Mouse (Mus musculus): ENCODE results near the gene Mapk9. TPM values are rescaled to one million over a fixed set of nuclear protein-coding genes. Genes with fewer than 3 reads are reported as not detected.

The Mapk9 gene
- polyA plus RNA-seq, 1 experiment = 11.9 TPM

- WGBS = 65% methylated on average over 8 of the region's 8 CpGs
These were observed 35.4 kb upstream of the Mapk9 start for GRCm38 (mm10) chr11:49811099-49811541.

GRCm38 (mm10) chr11:49811879-49812278 is 34.7 kb upstream of the Mapk9 start:
- Histone ChIP-seq H3K36me3 (ENCODE audit: control insufficient read depth, insufficient read depth, low read length) (no peaks in the 10 kb centered on the region; the same call in 1 of the 2 replicates), H3K27ac (ENCODE audit: insufficient read depth, low read length) (no peak overlapping the region), H3K27me3 (ENCODE audit: control insufficient read depth, insufficient read depth, low read length) (no peaks in the 10 kb centered on the region), H3K4me1 (ENCODE audit: control insufficient read depth, insufficient read depth, insufficient read length) (peaks cover 3% of the 10 kb centered on the region; the same call in 1 of the 2 replicates), H3K4me3 (ENCODE audit: extremely low read depth, insufficient read depth, insufficient read length) (no peak overlapping the region)
- WGBS = 41% methylated on average over 8 of the region's 8 CpGs
- peak in 1 of 2 experiments; percentile 26 for DNase-seq (ENCODE audit: low read depth in 1 of 2, low spot score in 2 of 2)
- TF ChIP-seq POLR2A (IDR thresholded peaks at IDR 0.05; ENCODE audit: low read depth, low read length) = no peak
- TF ChIP-seq CTCF (IDR thresholded peaks at IDR 0.05; ENCODE audit: extremely low read depth, insufficient read depth, insufficient read length, insufficient replicate concordance) = no peak

More at GRCm38 (mm10) chr11:49811099-49811541, 35.4 kb upstream of the Mapk9 start:
- no peak for DNase-seq (ENCODE audit: low read depth in 1 of 2, low spot score in 2 of 2)
- TF ChIP-seq POLR2A (IDR thresholded peaks at IDR 0.05; ENCODE audit: low read depth, low read length) = no peak
- TF ChIP-seq CTCF (IDR thresholded peaks at IDR 0.05; ENCODE audit: extremely low read depth, insufficient read depth, insufficient read length, insufficient replicate concordance) = no peak
- Histone ChIP-seq H3K36me3 (ENCODE audit: control insufficient read depth, insufficient read depth, low read length) (no peaks in the 10 kb centered on the region), H3K4me3 (ENCODE audit: extremely low read depth, insufficient read depth, insufficient read length) (no peak overlapping the region), H3K27me3 (ENCODE audit: control insufficient read depth, insufficient read depth, low read length) (no peaks in the 10 kb centered on the region), H3K4me1 (ENCODE audit: control insufficient read depth, insufficient read depth, insufficient read length) (peaks cover 3% of the 10 kb centered on the region; the same call in 1 of the 2 replicates), H3K27ac (ENCODE audit: insufficient read depth, low read length) (no peak overlapping the region)

- Histone ChIP-seq H3K4me3 (ENCODE audit: extremely low read depth, insufficient read depth, insufficient read length) (no peak overlapping the region), H3K36me3 (ENCODE audit: control insufficient read depth, insufficient read depth, low read length) (no peaks in the 10 kb centered on the region; the same call in 1 of the 2 replicates), H3K27me3 (ENCODE audit: control insufficient read depth, insufficient read depth, low read length) (no peaks in the 10 kb centered on the region), H3K4me1 (ENCODE audit: control insufficient read depth, insufficient read depth, insufficient read length) (no peaks in the 10 kb centered on the region), H3K27ac (ENCODE audit: insufficient read depth, low read length) (no peak overlapping the region)
- TF ChIP-seq CTCF (IDR thresholded peaks at IDR 0.05; ENCODE audit: extremely low read depth, insufficient read depth, insufficient read length, insufficient replicate concordance) (no peak), POLR2A (IDR thresholded peaks at IDR 0.05; ENCODE audit: low read depth, low read length) (no peak)
- WGBS = 90% methylated on average over 15 of the region's 15 CpGs
- DNase-seq (ENCODE audit: low read depth in 1 of 2, low spot score in 2 of 2) = no peak
These were observed 27.5 kb upstream of the Mapk9 start for GRCm38 (mm10) chr11:49818869-49819566.

- H3K4me3 ChIP-seq (ENCODE audit: extremely low read depth, insufficient read depth, insufficient read length) = no peak overlapping the region
- H3K4me1 ChIP-seq (ENCODE audit: control insufficient read depth, insufficient read depth, insufficient read length) = no peaks in the 10 kb centered on the region
- no peaks in the 10 kb centered on the region for H3K27me3 ChIP-seq (ENCODE audit: control insufficient read depth, insufficient read depth, low read length)
- DNase-seq (ENCODE audit: low read depth in 1 of 2, low spot score in 2 of 2) = no peak
- H3K36me3 ChIP-seq (ENCODE audit: control insufficient read depth, insufficient read depth, low read length) = no peaks in the 10 kb centered on the region; the same call in 1 of the 2 replicates
- 88% methylated on average over 7 of the region's 7 CpGs for WGBS
- no peak overlapping the region for H3K27ac ChIP-seq (ENCODE audit: insufficient read depth, low read length)
- no peak for TF ChIP-seq POLR2A (IDR thresholded peaks at IDR 0.05; ENCODE audit: low read depth, low read length)
These were observed 26.9 kb upstream of the Mapk9 start for GRCm38 (mm10) chr11:49819676-49820075.

GRCm38 (mm10) chr11:49820928-49821327 is 25.6 kb upstream of the Mapk9 start:
- Histone ChIP-seq H3K36me3 (ENCODE audit: control insufficient read depth, insufficient read depth, low read length) (no peaks in the 10 kb centered on the region; the same call in 1 of the 2 replicates), H3K27ac (ENCODE audit: insufficient read depth, low read length) (no peak overlapping the region), H3K4me3 (ENCODE audit: extremely low read depth, insufficient read depth, insufficient read length) (no peak overlapping the region), H3K27me3 (ENCODE audit: control insufficient read depth, insufficient read depth, low read length) (no peaks in the 10 kb centered on the region), H3K4me1 (ENCODE audit: control insufficient read depth, insufficient read depth, insufficient read length) (no peaks in the 10 kb centered on the region)
- DNase-seq (ENCODE audit: low read depth in 1 of 2, low spot score in 2 of 2) = no peak
- no peak for TF ChIP-seq POLR2A (IDR thresholded peaks at IDR 0.05; ENCODE audit: low read depth, low read length)
- no peak for TF ChIP-seq CTCF (IDR thresholded peaks at IDR 0.05; ENCODE audit: extremely low read depth, insufficient read depth, insufficient read length, insufficient replicate concordance)
- 94% methylated on average over 2 of the region's 2 CpGs for WGBS

- no peaks in the 10 kb centered on the region for H3K27me3 ChIP-seq (ENCODE audit: control insufficient read depth, insufficient read depth, low read length)
- H3K4me3 ChIP-seq (ENCODE audit: extremely low read depth, insufficient read depth, insufficient read length) = no peak overlapping the region
- H3K27ac ChIP-seq (ENCODE audit: insufficient read depth, low read length) = no peak overlapping the region
- H3K36me3 ChIP-seq (ENCODE audit: control insufficient read depth, insufficient read depth, low read length) = no peaks in the 10 kb centered on the region; the same call in 1 of the 2 replicates
- no peaks in the 10 kb centered on the region for H3K4me1 ChIP-seq (ENCODE audit: control insufficient read depth, insufficient read depth, insufficient read length)
- DNase-seq (ENCODE audit: low read depth in 1 of 2, low spot score in 2 of 2) = no peak
- 94% methylated on average over 2 of the region's 2 CpGs for WGBS
- TF ChIP-seq POLR2A (IDR thresholded peaks at IDR 0.05; ENCODE audit: low read depth, low read length) = no peak
- TF ChIP-seq CTCF (IDR thresholded peaks at IDR 0.05; ENCODE audit: extremely low read depth, insufficient read depth, insufficient read length, insufficient replicate concordance) = no peak
These were observed 25.0 kb upstream of the Mapk9 start for GRCm38 (mm10) chr11:49821546-49821945.

- Histone ChIP-seq H3K36me3 (ENCODE audit: control insufficient read depth, insufficient read depth, low read length) (no peaks in the 10 kb centered on the region), H3K4me1 (ENCODE audit: control insufficient read depth, insufficient read depth, insufficient read length) (no peaks in the 10 kb centered on the region), H3K27ac (ENCODE audit: insufficient read depth, low read length) (no peak overlapping the region), H3K4me3 (ENCODE audit: extremely low read depth, insufficient read depth, insufficient read length) (no peak overlapping the region), H3K27me3 (ENCODE audit: control insufficient read depth, insufficient read depth, low read length) (no peaks in the 10 kb centered on the region)
- TF ChIP-seq CTCF (IDR thresholded peaks at IDR 0.05; ENCODE audit: extremely low read depth, insufficient read depth, insufficient read length, insufficient replicate concordance) (no peak), POLR2A (IDR thresholded peaks at IDR 0.05; ENCODE audit: low read depth, low read length) (no peak)
- 80% methylated on average over 2 of the region's 2 CpGs for WGBS
- no peak for DNase-seq (ENCODE audit: low read depth in 1 of 2, low spot score in 2 of 2)
These were observed 24.2 kb upstream of the Mapk9 start for GRCm38 (mm10) chr11:49822337-49822736.

Data from spleen, adult 2 months (tissue).